Mouse (Mus musculus): ENCODE results near the gene Kdf1. TPM values are rescaled to one million over a fixed set of nuclear protein-coding genes. Genes with fewer than 3 reads are reported as not detected.
"Not testable (repeated sequence)": the region's sequence is repeated elsewhere in the genome, so short reads cannot be mapped to it uniquely, and the experiment has no call there.

Gene Kdf1
- total RNA-seq, 1 experiment from 2014 or later, result not detected

- peak; percentile 82 for ATAC-seq (replicated peaks; ENCODE audit: insufficient number of reproducible peaks, low FRiP score, low TSS enrichment, poor library complexity, severe bottlenecking)
Observed at GRCm38 (mm10) chr4:133494432-133494831, 24.3 kb upstream of the Kdf1 start.

- ATAC-seq (replicated peaks; ENCODE audit: insufficient number of reproducible peaks, low FRiP score, low TSS enrichment, poor library complexity, severe bottlenecking), result no peak
Observed at GRCm38 (mm10) chr4:133494867-133495266, 23.9 kb upstream of the Kdf1 start.

GRCm38 (mm10) chr4:133495711-133496110, 23.1 kb upstream of the Kdf1 start:
- no peak for ATAC-seq (replicated peaks; ENCODE audit: insufficient number of reproducible peaks, low FRiP score, low TSS enrichment, poor library complexity, severe bottlenecking)

- no peak for ATAC-seq (replicated peaks; ENCODE audit: insufficient number of reproducible peaks, low FRiP score, low TSS enrichment, poor library complexity, severe bottlenecking)
Observed at GRCm38 (mm10) chr4:133496738-133497445, 21.9 kb upstream of the Kdf1 start.

- no peak for ATAC-seq (replicated peaks; ENCODE audit: insufficient number of reproducible peaks, low FRiP score, low TSS enrichment, poor library complexity, severe bottlenecking)
Observed at GRCm38 (mm10) chr4:133497461-133498159, 21.2 kb upstream of the Kdf1 start.

GRCm38 (mm10) chr4:133498160-133498724, 20.5 kb upstream of the Kdf1 start, which contains the start of gene Trnp1:
Gene Trnp1 (minus strand): TSS chr4:133498550.
- ATAC-seq (replicated peaks; ENCODE audit: insufficient number of reproducible peaks, low FRiP score, low TSS enrichment, poor library complexity, severe bottlenecking), result 0 out of 2 replicates have a peak, but pooled peaks have one; percentile 36

GRCm38 (mm10) chr4:133501514-133501913, 17.2 kb upstream of the Kdf1 start:
- no peak for ATAC-seq (replicated peaks; ENCODE audit: insufficient number of reproducible peaks, low FRiP score, low TSS enrichment, poor library complexity, severe bottlenecking)

- no peak for ATAC-seq (replicated peaks; ENCODE audit: insufficient number of reproducible peaks, low FRiP score, low TSS enrichment, poor library complexity, severe bottlenecking)
Observed at GRCm38 (mm10) chr4:133504300-133504699, 14.5 kb upstream of the Kdf1 start.

- ATAC-seq (replicated peaks; ENCODE audit: insufficient number of reproducible peaks, low FRiP score, low TSS enrichment, poor library complexity, severe bottlenecking), result no peak
Observed at GRCm38 (mm10) chr4:133504755-133505485, 13.8 kb upstream of the Kdf1 start.

- no peak for ATAC-seq (replicated peaks; ENCODE audit: insufficient number of reproducible peaks, low FRiP score, low TSS enrichment, poor library complexity, severe bottlenecking)
Observed at GRCm38 (mm10) chr4:133506573-133506972, 12.2 kb upstream of the Kdf1 start.

- no peak for ATAC-seq (replicated peaks; ENCODE audit: insufficient number of reproducible peaks, low FRiP score, low TSS enrichment, poor library complexity, severe bottlenecking)
Observed at GRCm38 (mm10) chr4:133508990-133509389, 9.8 kb upstream of the Kdf1 start.

- no peak for ATAC-seq (replicated peaks; ENCODE audit: insufficient number of reproducible peaks, low FRiP score, low TSS enrichment, poor library complexity, severe bottlenecking)
Observed at GRCm38 (mm10) chr4:133511050-133511449, 7.7 kb upstream of the Kdf1 start.

GRCm38 (mm10) chr4:133512511-133512910, 6.3 kb upstream of the Kdf1 start:
- not testable (repeated sequence) for ATAC-seq (replicated peaks; ENCODE audit: insufficient number of reproducible peaks, low FRiP score, low TSS enrichment, poor library complexity, severe bottlenecking)

- ATAC-seq (replicated peaks; ENCODE audit: insufficient number of reproducible peaks, low FRiP score, low TSS enrichment, poor library complexity, severe bottlenecking), result peak; percentile 96
Observed at GRCm38 (mm10) chr4:133512972-133513371, 5.8 kb upstream of the Kdf1 start.

- ATAC-seq (replicated peaks; ENCODE audit: insufficient number of reproducible peaks, low FRiP score, low TSS enrichment, poor library complexity, severe bottlenecking), result no peak
Observed at GRCm38 (mm10) chr4:133519369-133519665, 554 bp downstream of the Kdf1 start.

GRCm38 (mm10) chr4:133521502-133521901, 2.7 kb downstream of the Kdf1 start:
- no peak for ATAC-seq (replicated peaks; ENCODE audit: insufficient number of reproducible peaks, low FRiP score, low TSS enrichment, poor library complexity, severe bottlenecking)

- ATAC-seq (replicated peaks; ENCODE audit: insufficient number of reproducible peaks, low FRiP score, low TSS enrichment, poor library complexity, severe bottlenecking), result no peak
Observed at GRCm38 (mm10) chr4:133527788-133528187, 9.0 kb downstream of the Kdf1 start.

- ATAC-seq (replicated peaks; ENCODE audit: insufficient number of reproducible peaks, low FRiP score, low TSS enrichment, poor library complexity, severe bottlenecking), result no peak
Observed at GRCm38 (mm10) chr4:133532777-133533176, 14.0 kb downstream of the Kdf1 start.

- no peak for ATAC-seq (replicated peaks; ENCODE audit: insufficient number of reproducible peaks, low FRiP score, low TSS enrichment, poor library complexity, severe bottlenecking)
Observed at GRCm38 (mm10) chr4:133536081-133536480, 17.3 kb downstream of the Kdf1 start.
